Mouse (Mus musculus) kidney, embryonic 16.5 days (tissue): Measurements from ENCODE around the gene Diras2. TPM values are rescaled to one million over a fixed set of nuclear protein-coding genes. Genes with fewer than 3 reads are reported as not detected.
A peak's percentile ranks its signal among the peaks of the same experiment; 100 is the strongest.

Source experiments
- ATAC-seq: fragments of 200-750 bp; cut with Nextera tagmentation; 2 replicates; pipeline ENCODE4 v1.8.0; 2017; ENCODE audit warnings: moderate TSS enrichment; ENCODE audit not compliant: low FRiP score, low TSS enrichment
- H3K27ac ChIP-seq: fragments of 300-500 bp; sonication (generic); 2 replicates; pipeline ENCODE4 v1.5.1; 2014; ENCODE audit warnings: low read length
- H3K27me3 ChIP-seq: fragments of 300-500 bp; sonication (generic); 2 replicates; pipeline ENCODE4 v1.6.1; 2014; ENCODE audit warnings: low read length, control low read depth, mixed read lengths; ENCODE audit not compliant: insufficient read depth
- H3K36me3 ChIP-seq: fragments of 300-500 bp; sonication (generic); 2 replicates; pipeline ENCODE4 v1.6.1; 2014; ENCODE audit warnings: low read length, control low read depth, mixed read lengths; ENCODE audit not compliant: insufficient read depth
- H3K4me1 ChIP-seq: fragments of 300-500 bp; sonication (generic); 2 replicates; pipeline ENCODE4 v1.6.1; 2014; ENCODE audit warnings: low read length, control low read depth, mixed read lengths; ENCODE audit not compliant: insufficient read depth
- H3K4me2 ChIP-seq: fragments of 300-500 bp; sonication (generic); replicated peaks from 2 replicates; pipeline ENCODE4 v1.6.1; 2014; ENCODE audit warnings: low read depth, low read length
- H3K4me3 ChIP-seq: fragments of 300-500 bp; sonication (generic); 2 replicates; pipeline ENCODE4 v1.5.1; 2014; ENCODE audit warnings: mild to moderate bottlenecking, low read length
- H3K9ac ChIP-seq: fragments of 300-500 bp; sonication (generic); replicated peaks from 2 replicates; pipeline ENCODE4 v1.6.1; 2014; ENCODE audit warnings: low read length
- H3K9me3 ChIP-seq: fragments of 300-500 bp; sonication (generic); 2 replicates; pipeline ENCODE4 v1.6.1; 2016; ENCODE audit warnings: low read length, control low read depth
- WGBS: fragments of 180-500 bp; shearing (Covaris S2); extraction: QIAGEN DNeasy Blood & Tissue Kit; methylation state at CpG from one replicate; pipeline ENCODE4 v1.1.7; 2014; 5-methylcytosine and 5-hydroxymethylcytosine counted together
- polyA plus RNA-seq: library from polyadenylated mRNA; unstranded; fragments of >200 nt; fragmentation: Nextera tagmentation; extraction: Ambion mirVana; gene quantifications from 2 replicates; pipeline ENCODE4 v1.2.1, GENCODE M21; 2015

Diras2 gene
- polyA plus RNA-seq, 1 experiment from 2014 or later = 0.25 TPM

- Histone ChIP-seq H3K27me3 (0 out of 2 replicates have a peak, but pooled peaks cover 3% of the 10 kb centered on the region), H3K36me3 (no peaks in the 10 kb centered on the region), H3K9me3 (no peaks in the 10 kb centered on the region), H3K9ac (no peak overlapping the region), H3K4me3 (no peak overlapping the region), H3K4me1 (no peaks in the 10 kb centered on the region), H3K27ac (no peak overlapping the region), H3K4me2 (no peak overlapping the region)
- ATAC-seq = no peak
- 92% methylated on average over 9 of the region's 9 CpGs for WGBS
Observed at GRCm38 (mm10) chr13:52538588-52539116, 7.6 kb upstream of the Diras2 start.

GRCm38 (mm10) chr13:52537754-52538587 is 6.9 kb upstream of the Diras2 start:
- Histone ChIP-seq H3K4me3 (no peak overlapping the region), H3K4me1 (no peaks in the 10 kb centered on the region), H3K27me3 (0 out of 2 replicates have a peak, but pooled peaks cover 3% of the 10 kb centered on the region), H3K4me2 (no peak overlapping the region), H3K9ac (no peak overlapping the region), H3K27ac (no peak overlapping the region), H3K9me3 (no peaks in the 10 kb centered on the region), H3K36me3 (no peaks in the 10 kb centered on the region)
- 92% methylated on average over 26 of the region's 26 CpGs for WGBS
- ATAC-seq = no peak

GRCm38 (mm10) chr13:52535542-52535941 is 4.5 kb upstream of the Diras2 start:
- 4% methylated on average over 4 of the region's 4 CpGs for WGBS
- no peaks in the 10 kb centered on the region for H3K36me3 ChIP-seq
- H3K27ac ChIP-seq = no peak overlapping the region
- H3K27me3 ChIP-seq = 0 out of 2 replicates have a peak, but pooled peaks cover 3% of the 10 kb centered on the region
- H3K4me1 ChIP-seq = peaks cover 1% of the 10 kb centered on the region; the same call in 1 of the 2 replicates
- peak; percentile 31; the same call in 1 of the 2 replicates for ATAC-seq
- no peaks in the 10 kb centered on the region for H3K9me3 ChIP-seq
- H3K4me2 ChIP-seq = no peak overlapping the region
- H3K4me3 ChIP-seq = no peak overlapping the region
- H3K9ac ChIP-seq = no peak overlapping the region

GRCm38 (mm10) chr13:52533644-52534043 is 2.6 kb upstream of the Diras2 start:
- Histone ChIP-seq H3K4me3 (no peak overlapping the region), H3K36me3 (no peaks in the 10 kb centered on the region), H3K27me3 (peaks cover 13% of the 10 kb centered on the region), H3K4me2 (no peak overlapping the region), H3K27ac (no peak overlapping the region), H3K4me1 (peaks cover 8% of the 10 kb centered on the region), H3K9ac (no peak overlapping the region), H3K9me3 (no peaks in the 10 kb centered on the region)
- WGBS = 76% methylated on average over 5 of the region's 5 CpGs
- no peak for ATAC-seq

- WGBS = 2% methylated on average over 50 of the region's 50 CpGs
Observed at GRCm38 (mm10) chr13:52530008-52530945, 802 bp downstream of the Diras2 start.

GRCm38 (mm10) chr13:52529188-52529972 is 1.7 kb downstream of the Diras2 start:
- H3K4me1 ChIP-seq = peaks cover 8% of the 10 kb centered on the region
- peaks cover 21% of the 10 kb centered on the region for H3K27me3 ChIP-seq
- H3K9me3 ChIP-seq = no peaks in the 10 kb centered on the region
- WGBS = 60% methylated on average over 13 of the region's 13 CpGs
- H3K27ac ChIP-seq = no peak overlapping the region
- H3K4me2 ChIP-seq = 0 out of 2 replicates have a peak overlapping the region, but pooled peaks have one; percentile 7
- H3K9ac ChIP-seq = no peak overlapping the region
- H3K4me3 ChIP-seq = no peak overlapping the region
- ATAC-seq = no peak
- no peaks in the 10 kb centered on the region for H3K36me3 ChIP-seq

More at GRCm38 (mm10) chr13:52530008-52530945, 802 bp downstream of the Diras2 start:
- peak; percentile 96 for ATAC-seq
- H3K4me1 ChIP-seq = peaks cover 8% of the 10 kb centered on the region
- H3K36me3 ChIP-seq = no peaks in the 10 kb centered on the region
- H3K9me3 ChIP-seq = no peaks in the 10 kb centered on the region
- H3K4me2 ChIP-seq = peak overlapping the region; percentile 82
- H3K27ac ChIP-seq = no peak overlapping the region
- peaks cover 22% of the 10 kb centered on the region for H3K27me3 ChIP-seq
- H3K4me3 ChIP-seq = peak overlapping the region; percentile 49
- H3K9ac ChIP-seq = peak overlapping the region; percentile 58

- H3K27me3 ChIP-seq = peaks cover 21% of the 10 kb centered on the region
- H3K4me1 ChIP-seq = peaks cover 8% of the 10 kb centered on the region
- H3K27ac ChIP-seq = no peak overlapping the region
- no peak overlapping the region for H3K9ac ChIP-seq
- no peak for ATAC-seq
- H3K36me3 ChIP-seq = no peaks in the 10 kb centered on the region
- no peak overlapping the region for H3K4me2 ChIP-seq
- H3K4me3 ChIP-seq = no peak overlapping the region
- WGBS = 70% methylated on average over 9 of the region's 9 CpGs
- no peaks in the 10 kb centered on the region for H3K9me3 ChIP-seq
Observed at GRCm38 (mm10) chr13:52528786-52529185, 2.3 kb downstream of the Diras2 start.

GRCm38 (mm10) chr13:52528281-52528680 is 2.8 kb downstream of the Diras2 start:
- Histone ChIP-seq H3K4me1 (peaks cover 8% of the 10 kb centered on the region), H3K4me3 (no peak overlapping the region), H3K27ac (no peak overlapping the region), H3K36me3 (no peaks in the 10 kb centered on the region), H3K9me3 (no peaks in the 10 kb centered on the region), H3K27me3 (peaks cover 21% of the 10 kb centered on the region), H3K4me2 (no peak overlapping the region), H3K9ac (no peak overlapping the region)
- no peak for ATAC-seq
- 84% methylated on average over 8 of the region's 8 CpGs for WGBS
